Mouse (Mus musculus) retina, embryonic 14.5 days (tissue): Measurements from ENCODE around the gene Polq.
A peak's percentile ranks its signal among the peaks of the same experiment; 100 is the strongest.
"Not testable (repeated sequence)": the region's sequence is repeated elsewhere in the genome, so short reads cannot be mapped to it uniquely, and the experiment has no call there.

Experiments used
- DNase-seq: peaks from one replicate; pipeline ENCODE4 v3.0.0-alpha.2; 2015; ENCODE audit warnings: low spot score

The Polq gene

DNA sequence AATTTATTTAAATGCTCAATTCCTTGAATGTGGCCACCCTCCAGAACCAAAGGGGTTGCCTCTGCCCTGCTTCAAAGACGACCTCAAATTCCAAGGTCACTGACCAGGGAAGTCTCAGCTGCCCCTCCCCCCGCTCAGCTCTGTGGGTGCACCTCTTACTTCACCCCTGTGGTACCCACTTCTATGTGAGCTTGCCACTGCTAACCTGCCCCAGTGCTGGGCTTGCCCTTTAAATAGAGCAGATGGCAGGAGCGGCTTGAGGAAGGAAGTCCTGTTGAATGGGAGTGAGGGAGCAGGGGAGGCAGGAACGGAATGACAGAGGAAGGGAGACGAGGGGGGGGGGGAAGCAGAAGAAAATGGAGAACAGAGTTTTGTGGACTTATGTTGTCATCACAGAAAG, 97.2 kb downstream of the Polq start:
- DNase-seq, result no peak

DNA sequence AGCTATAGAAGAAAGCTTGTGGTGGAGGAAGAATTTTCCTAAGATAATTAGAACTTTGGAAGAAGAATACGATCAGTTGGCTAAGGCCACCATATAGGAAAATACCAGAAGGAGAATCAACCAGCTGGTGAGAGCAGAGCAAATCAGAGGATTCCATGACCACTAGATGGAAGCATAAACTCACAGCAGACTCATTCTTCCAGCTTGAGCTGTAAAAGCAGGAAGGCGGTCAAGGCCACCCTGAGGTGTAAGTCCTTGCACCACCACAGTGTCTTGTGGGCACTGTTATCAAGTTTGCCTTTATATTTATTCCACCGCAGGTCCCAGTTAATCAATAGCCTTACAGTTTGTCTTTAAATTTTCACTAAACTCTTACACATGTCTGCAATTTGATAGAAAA, 97.7 kb downstream of the Polq start:
- DNase-seq, result peak; percentile 88

- not testable (repeated sequence) for DNase-seq
Observed at GRCm38 (mm10) chr16:37125190-37125589, 113.6 kb downstream of the Polq start.
